Mouse (Mus musculus) bone marrow macrophage, adult 2 months (primary cell): ENCODE results near the gene Pgd.

ENCODE experiments used
- CTCF ChIP-seq: IDR thresholded peaks from 2 replicates; pipeline ENCODE4 v1.5.1; 2012; ENCODE audit warnings: low read depth, mild to moderate bottlenecking, low read length, moderate library complexity
- POLR2A ChIP-seq: IDR thresholded peaks from 2 replicates; pipeline ENCODE4 v1.6.1; 2012; ENCODE audit warnings: mild to moderate bottlenecking, low read depth, low read length, borderline replicate concordance

DNA sequence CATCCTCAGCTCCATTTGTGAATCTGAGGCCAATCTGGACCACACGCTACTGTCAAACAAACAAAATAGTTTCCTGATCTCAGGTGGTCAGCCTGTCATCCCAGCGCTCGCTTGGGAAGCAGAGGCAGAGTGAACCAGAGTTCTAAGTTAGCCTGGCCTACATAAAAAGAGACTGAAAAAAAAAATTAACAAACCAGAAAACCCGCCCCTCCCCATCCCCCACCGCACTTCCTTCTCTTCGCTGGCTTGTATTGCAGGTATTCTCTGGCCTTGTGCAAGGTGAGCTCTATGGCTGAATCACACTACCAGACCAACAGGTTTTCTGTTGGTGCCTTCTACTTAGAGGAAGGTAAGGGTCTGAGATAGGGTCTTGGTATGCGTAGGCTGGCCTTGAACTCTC lies 19.0 kb downstream of the Pgd start:
- TF ChIP-seq CTCF (no peak), POLR2A (no peak)
